Mouse (Mus musculus) embryo, embryonic 11.5 days (tissue): ENCODE measurements at regions not wholly inside any gene's neighbourhood (a gene's known extent, or its start where the extent isn't known, plus 50 kb on each side); places are given as distances from the start of the nearest gene placed in this dataset.

Experiments
- DNase-seq: peaks from one replicate; pipeline ENCODE4 v3.0.0-alpha.2; 2012; ENCODE audit warnings: low read depth, low spot score

- no peak for DNase-seq
Measured at GRCm38 (mm10) chr17:14501341-14501740, 192.7 kb downstream of the Thbs2 start.

DNA sequence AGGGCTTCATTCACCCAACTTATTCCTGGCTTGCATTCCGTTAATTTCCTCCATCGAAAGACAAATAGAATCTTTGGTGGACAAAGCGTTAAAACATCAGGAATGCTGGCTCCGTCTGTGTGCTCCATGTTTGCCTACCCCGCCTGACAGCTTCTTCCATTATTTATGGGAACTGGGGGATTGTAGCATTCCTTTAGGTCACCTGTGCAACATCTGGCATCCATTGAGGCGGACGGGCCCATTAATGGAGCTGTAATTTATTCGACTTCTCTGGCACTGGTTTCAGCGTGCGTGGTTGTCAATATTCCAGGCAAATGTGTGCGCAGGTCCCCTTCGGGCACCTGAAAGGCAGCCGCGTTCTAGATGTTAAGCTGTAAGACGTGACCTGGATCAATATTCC lies 196.9 kb downstream of the Thbs2 start:
- peak; percentile 62 for DNase-seq

DNA sequence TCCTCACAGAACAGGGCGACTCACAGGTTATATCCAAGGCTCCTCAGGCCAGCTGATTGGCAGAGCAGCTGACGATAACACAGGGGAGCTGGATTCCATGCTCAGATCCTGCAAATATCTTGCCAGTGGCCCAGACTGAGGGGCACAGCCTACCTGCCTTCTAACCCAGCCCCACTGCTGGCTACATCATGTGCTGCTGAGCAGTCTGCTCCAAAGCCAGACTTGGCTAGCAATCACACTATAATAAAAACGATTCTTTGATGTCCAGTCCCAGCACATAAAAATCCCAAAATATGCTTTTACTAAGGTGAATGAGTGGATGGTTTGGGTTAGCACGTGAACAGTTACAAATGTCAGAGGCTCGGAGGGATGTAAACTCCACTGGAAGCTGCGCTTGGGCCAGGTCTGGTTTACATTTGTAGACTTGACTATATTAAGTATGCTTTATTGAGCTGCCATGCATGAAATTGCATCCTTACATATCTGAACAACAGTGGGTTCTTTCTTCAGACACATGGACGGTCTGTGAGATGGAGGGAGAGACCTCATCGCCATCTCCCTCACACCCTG lies 200.2 kb downstream of the Thbs2 start:
- no peak for DNase-seq

- DNase-seq: no peak
Measured at GRCm38 (mm10) chr17:14492936-14493335, 201.1 kb downstream of the Thbs2 start.

GRCm38 (mm10) chr17:14481746-14482145 lies 202.4 kb downstream of the Smoc2 start:
- DNase-seq: no peak

DNA sequence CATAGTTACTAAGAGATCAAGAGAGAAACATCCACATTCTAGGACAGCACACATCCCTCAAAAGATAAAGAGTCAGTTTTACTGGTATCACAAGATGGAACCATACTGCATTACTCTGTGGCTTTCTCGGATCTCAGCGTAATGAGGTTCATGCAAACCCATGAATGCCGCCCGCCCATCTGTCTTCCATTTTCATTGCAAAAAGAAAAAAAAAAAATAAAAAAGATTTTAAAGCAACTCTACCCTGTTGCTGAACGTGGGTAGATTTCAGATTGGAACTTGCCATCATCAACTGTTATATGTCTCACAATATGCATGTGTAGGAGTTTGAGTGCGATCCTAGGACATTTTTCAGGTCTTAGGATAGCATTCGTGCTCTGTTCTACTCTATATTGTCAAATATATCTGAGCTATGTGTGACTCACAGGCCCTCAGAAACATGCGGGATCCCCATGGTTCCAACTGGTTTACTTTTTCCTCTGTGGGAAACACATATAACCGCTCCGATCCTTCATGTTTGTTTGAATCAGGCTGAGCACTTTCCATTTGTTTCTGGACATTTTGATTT lies 199.7 kb downstream of the Smoc2 start:
- no peak for DNase-seq

DNA sequence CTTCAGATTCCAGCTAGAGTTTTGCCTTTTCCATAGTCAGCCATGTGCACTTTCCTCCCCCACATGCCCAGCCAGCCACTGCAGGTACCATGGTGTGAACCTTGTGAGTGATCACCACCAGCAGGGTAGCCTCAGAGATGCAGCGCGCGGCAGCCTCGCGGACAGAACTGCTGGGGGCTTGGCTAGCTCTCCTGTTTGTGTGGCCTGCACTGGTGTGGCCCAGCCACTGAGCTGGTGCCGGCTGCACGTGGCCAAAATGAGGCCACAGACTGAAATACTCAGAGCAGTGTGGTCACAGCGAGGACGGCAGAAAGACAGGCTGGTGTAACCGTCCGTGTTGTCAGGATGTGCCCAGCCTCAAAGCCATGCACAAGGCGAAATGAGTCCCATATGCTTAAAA lies 197.4 kb downstream of the Smoc2 start:
- DNase-seq: no peak

DNA sequence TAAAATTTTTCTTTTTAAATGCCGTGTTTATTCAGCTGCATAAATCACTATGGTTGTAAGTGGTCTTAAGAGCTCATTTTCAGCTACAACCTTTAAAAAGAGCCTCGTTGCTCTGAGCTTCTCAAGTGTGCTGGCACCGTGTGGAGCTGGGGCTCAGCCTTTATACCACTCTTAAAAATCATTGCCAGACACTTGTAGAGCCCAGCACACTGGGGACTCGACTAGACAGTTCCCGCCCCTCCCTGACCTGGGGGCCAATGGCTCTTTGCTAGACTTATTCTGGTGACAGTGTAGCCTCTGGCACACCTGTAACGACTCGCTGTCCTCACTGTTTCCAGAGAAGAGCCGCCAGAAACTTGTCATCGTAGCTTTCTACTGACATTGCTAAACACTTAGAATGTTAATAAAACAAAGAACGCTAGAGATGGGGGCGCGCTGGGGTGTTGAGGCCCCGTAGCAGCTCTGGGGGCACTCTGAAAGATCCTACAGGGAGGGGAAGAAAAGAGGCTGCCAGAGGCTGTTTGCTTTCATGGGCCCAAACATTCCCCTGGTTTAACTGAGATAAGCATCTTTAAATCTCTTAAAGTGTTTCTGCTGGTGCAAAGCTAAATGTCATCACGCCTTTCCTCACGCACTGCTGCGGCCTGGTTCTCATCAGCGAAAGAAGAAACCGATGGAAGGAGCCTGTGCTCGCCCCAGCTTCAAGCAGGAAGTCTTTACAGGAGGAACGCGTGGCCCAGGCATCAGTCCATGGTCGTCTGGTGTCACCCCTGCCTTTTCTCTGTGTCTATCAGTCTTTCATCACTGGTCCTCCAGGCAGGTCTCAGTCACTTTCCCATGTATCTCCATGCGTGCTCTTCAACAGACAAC lies 196.7 kb downstream of the Smoc2 start:
- DNase-seq: no peak

- no peak for DNase-seq
Measured at GRCm38 (mm10) chr17:14475277-14475676, 196.0 kb downstream of the Smoc2 start.

GRCm38 (mm10) chr17:14468754-14469488 lies 189.6 kb downstream of the Smoc2 start:
- DNase-seq: no peak

DNA sequence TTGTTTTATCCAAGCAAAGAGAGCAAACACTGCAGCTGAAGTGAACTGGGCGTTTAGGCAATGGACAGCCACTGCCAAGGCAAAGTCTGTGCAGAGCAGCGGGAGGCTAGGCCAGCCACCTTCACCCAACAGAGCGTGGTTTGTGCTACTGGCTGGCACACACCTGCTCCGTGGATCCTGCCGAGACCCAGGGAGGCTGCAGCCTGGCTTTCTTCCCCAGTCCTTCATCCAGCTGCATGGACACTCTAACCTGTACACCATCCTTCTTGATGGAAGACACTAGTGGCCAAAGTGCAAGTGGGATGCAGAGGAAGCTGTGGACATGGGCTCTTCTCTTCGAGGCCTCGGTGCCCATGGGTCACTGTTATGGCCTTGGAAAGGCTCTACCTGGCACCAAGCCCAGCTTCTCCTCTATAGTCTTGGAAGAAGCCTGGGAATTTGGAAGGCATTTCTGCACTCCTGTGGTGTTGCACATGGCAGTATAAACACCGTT lies 176.0 kb downstream of the Smoc2 start:
- no peak for DNase-seq
